Mouse (Mus musculus) T-helper 2 cell (primary cell): ENCODE measurements around the gene Ezh2.

Source experiments
- in situ Hi-C: fragments of 300-600 bp; cut with MboI, MseI; formaldehyde crosslinking; loops from one replicate; pipeline ENCODE4 v1.15.1; 2025; ENCODE audit warnings: high pct_unique_total_duplicates

Gene Ezh2

DNA sequence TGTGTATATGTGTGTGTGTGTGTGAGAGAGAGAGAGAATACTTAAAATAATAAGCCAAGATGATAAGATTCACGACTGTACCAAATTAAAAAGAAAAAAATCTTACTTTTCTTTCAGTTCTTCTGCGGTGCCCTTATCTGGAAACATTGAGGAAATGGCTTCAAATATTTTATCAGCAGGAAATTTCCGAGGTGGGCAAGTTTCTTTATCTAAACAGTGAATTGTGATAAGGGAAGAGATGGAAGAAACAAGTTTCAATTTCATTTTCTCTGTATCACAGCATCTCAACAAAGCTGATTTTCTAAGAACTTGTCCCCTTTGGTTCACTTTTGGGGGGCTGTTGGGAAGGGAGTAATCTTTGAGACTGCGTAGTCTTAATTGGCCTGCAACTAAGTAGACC is 42.9 kb downstream of the Ezh2 start:
- in situ Hi-C loops = no loop called here

DNA sequence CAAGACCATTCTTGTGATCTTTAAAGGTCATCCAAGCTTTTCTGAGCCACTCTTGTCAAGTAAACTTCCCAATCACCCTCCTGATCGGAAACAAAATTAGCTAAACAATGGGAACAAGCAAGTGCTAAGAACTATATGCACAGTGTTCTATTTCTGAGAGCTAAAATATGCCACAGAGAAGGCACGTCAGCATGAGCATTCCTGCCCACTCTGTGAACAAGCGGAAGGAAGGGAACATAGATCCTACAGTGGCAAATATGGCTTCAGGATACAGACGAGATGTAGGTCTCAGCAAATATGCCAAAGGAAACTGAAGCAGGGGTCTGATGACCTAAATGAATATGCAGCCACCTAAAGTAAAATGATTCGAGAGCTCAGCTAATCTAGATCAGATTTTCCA is 59.8 kb downstream of the Ezh2 start:
- in situ Hi-C loops = no loop called here

DNA sequence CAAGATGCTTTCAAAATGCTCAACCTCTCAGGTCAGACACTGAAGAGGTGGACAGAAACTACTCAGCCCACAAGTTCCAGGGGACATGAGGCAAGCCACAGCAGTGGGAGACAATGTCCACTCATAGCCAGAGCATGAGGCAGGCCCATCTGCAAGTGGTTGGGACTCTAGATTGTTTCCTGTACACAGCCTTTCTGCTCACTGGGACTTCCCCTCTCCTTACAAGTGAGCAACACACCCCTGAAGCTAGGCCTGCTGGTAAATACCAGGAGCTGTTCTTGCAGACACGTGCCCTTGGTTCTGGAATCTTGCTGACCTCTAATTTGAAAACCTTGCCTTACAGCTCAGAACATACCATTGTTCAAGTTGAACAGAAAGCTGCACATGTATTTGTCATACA is 62.6 kb downstream of the Ezh2 start:
- in situ Hi-C loops = no loop called here

DNA sequence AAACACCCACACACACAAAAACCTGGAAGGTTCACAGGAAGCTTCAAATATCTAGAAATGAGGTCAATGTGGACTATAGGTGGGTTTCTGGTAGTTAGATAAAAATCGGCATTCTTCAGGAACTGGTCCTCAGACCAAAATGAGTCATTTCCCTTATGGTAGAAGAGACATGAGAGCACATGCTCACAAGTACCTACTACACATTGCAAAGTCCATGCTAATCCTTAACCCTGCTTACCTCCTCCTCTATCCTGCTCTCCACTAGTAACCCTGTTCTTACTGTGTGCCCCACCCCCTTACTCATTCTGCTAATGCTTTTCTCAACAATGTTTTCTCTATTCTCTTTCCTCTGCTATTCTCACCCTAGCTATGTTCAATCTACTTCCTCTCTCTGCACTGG is 67.5 kb downstream of the Ezh2 start:
- in situ Hi-C loops = no loop called here

DNA sequence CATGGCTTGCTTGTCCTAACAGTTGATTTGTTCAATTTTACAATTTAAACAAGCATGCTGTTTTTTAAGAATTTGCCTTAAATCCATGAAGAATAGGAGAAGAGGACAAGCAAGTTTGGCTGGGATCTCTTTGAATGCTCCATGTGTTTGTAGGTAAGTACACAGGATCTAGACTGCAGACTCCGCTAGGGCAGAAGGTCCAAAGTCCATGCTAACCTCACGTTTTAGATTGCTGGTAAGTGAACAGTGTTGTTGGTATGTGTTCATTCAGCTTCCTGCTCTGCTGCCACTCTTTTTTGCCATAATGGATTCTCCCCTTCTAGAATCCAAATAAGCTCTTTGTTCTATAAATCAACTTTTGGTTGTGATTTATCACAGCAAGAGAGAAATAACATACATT is 68.0 kb downstream of the Ezh2 start:
- in situ Hi-C loops = no loop called here

DNA sequence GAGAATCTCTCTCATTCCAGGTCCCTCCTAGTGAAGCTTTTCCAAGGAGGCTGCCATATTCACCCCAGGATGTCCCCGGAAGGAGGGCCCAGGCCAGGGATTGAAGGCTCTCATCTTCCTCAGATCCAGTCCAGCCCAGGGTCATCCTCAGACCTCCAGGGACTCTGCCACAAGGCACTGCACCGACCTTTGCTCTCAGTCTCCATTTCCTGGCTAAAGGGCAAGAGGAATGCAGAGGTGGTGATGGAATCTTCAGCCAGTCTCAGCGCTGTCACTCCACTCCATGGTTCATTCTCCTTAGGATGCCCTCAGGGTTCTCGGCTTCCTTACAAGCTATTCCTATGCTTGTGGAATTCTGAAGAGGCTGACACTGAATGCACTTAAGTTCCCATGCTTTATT is 68.7 kb downstream of the Ezh2 start:
- in situ Hi-C loops = no loop called here

DNA sequence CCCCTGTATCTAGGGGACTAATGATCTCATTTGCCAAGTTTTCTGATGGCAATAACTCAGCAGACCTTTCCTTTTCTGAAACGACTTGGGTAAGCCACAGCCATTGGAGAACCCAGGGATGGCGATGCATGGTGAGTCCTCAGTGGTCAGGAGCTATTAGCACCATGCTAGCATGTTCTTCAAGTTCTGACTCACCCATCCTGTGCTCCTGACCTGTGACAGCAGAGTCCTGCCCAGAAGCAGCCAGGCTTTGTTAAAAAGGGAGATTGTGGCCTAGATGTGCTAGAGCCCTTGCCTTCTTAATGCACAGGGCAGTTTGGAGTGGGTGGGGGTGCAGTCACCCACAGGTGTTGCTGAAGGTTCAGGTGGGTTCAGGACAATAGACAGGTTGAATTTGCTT is 70.1 kb downstream of the Ezh2 start:
- in situ Hi-C loops = no loop called here

DNA sequence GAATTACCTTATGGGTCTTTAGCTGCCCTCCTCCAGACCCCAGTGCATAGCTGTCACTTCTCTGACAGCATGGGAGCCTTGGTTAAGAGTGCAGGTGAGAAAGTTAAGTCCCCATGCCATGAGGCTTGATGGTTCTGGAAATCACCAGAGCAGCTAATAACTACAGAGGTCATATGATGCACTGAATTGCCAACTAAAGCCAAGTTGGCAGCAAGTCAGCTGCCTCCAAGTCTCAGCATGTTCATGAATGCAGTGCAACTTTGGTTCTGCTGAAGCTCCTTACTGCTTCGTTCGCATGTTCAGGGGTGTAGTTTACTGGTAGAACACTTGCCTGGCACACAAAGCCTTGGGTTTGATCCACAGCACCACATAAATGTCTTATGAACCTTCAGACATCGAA is 72.7 kb downstream of the Ezh2 start:
- in situ Hi-C loops = no loop called here

DNA sequence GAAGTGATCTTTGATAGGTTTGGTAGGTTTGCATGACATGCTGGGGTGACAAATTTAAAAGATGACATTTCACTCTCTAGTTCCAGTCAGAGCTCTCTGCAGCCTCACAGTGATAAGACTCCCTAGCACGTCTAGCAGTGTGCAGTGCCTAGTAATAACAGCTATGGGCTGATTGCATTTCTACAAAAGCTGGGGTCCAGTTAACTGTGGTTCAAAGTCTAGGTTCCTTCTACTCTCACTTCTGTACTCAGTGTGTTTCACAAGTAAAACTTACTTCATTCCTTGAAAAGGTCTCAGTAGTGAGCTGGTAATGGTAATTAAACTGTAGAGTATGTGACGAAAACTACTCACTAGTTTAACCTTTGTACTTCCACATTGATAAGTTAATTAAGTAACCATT is 75.1 kb downstream of the Ezh2 start:
- in situ Hi-C loops = no loop called here

DNA sequence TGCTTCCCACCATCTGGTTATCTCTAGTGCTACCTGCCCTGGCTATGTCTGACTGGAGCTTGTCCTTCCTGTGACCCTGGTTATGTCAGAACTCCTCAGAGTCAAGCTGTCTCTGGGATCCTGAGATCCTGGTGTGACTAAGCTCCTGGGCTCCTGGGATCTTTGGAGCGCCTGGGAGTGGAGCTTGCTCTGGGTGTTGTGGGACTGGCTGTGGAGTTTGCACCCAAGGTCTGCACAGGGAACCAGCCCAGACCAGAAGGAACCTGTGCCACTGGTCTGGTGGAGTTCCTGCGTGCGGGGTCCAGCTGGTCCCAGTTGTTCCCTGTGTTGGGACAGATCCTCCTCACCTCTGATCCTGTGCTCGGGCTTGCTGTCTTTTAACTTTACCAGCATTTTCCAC is 100.6 kb downstream of the Ezh2 start:
- in situ Hi-C loops = no loop called here

DNA sequence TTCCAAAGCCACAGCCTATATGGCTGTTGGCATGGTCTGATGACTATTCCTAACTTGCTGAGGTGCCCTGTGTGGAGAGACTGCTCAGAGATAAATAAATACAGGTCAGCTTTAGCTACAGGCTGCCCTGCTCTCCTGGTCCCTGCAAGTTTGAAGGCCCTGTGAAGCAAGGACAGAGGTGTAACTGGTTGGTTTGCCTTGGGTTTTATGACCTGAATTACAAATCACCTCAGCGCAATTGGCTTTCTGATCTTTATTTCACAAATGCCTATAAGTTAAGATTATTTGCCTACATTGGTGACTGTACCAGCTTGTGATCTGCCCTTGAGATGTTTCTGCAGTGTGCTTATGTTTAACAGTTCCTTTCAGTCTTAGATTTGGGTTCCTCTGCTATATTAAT is 113.1 kb downstream of the Ezh2 start:
- in situ Hi-C loops = no loop called here
